In genomic region chr12:16379415-16379814, GRCm38 (mm10) we compare ENCODE assay signal across 20 mouse cellular contexts.
A peak's percentile ranks its signal among the peaks of the same experiment; 100 is the strongest.
DNase-seq lines count a peak whose midpoint lies in the region; ATAC-seq and TF ChIP-seq lines count a peak whose summit lies in the region.
"Had no signal": no experiment of that assay in that cellular context is flagged by ENCODE, and none has a peak within 500 bp of the region (broad histone marks: within the 10 kb centered on the region; RNA-seq: fewer than 3 reads in every experiment).

No protein-coding gene starts in this region.

- H3K27me3 ChIP-seq in heart, embryonic 11.5 days (ENCODE audit: control insufficient read depth, insufficient read depth, low read length), result no peaks in the 10 kb centered on the region
- no peaks in the 10 kb centered on the region for H3K27me3 ChIP-seq in lung, embryonic 16.5 days (ENCODE audit: control insufficient read depth, insufficient read depth, low read depth, low read length)
- H3K27me3 ChIP-seq: CH12.LX; hindbrain, embryonic 12.5 days; megakaryocyte, embryonic 14.5 days had no signal

- no peaks in the 10 kb centered on the region for H3K4me1 ChIP-seq in heart, embryonic 11.5 days (ENCODE audit: control insufficient read depth, insufficient read depth, low read length)
- no peaks in the 10 kb centered on the region for H3K4me1 ChIP-seq in lung, embryonic 16.5 days (replicated peaks; ENCODE audit: control insufficient read depth, insufficient read depth, low read length)
- peaks cover 2% of the 10 kb centered on the region; the same call in 1 of the 2 replicates for H3K4me1 ChIP-seq in embryonic fibroblast, embryonic 13.5 days (ENCODE audit: control insufficient read depth, insufficient read depth, low read length)
- H3K4me1 ChIP-seq: forebrain, embryonic 10.5 days; hindbrain, embryonic 12.5 days; megakaryocyte, embryonic 14.5 days had no signal

- H3K9ac ChIP-seq in heart, embryonic 11.5 days (ENCODE audit: low read depth, low read length), result no peak overlapping the region
- no peak overlapping the region for H3K9ac ChIP-seq in lung, embryonic 16.5 days (ENCODE audit: low read length)
- H3K9ac ChIP-seq: hindbrain, embryonic 12.5 days; liver, postnatal 0 days had no signal

- WGBS in heart, embryonic 11.5 days (ENCODE audit: insufficient replicate concordance), result 87% methylated on average over 2 of the region's 2 CpGs
- WGBS in lung, embryonic 16.5 days, result 63% methylated on average over 2 of the region's 2 CpGs

- no peak for TF ChIP-seq POLR2A in embryonic fibroblast, embryonic 13.5 days (IDR thresholded peaks at IDR 0.05; ENCODE audit: low read depth, low read length)

- no peaks in the 10 kb centered on the region for H3K36me3 ChIP-seq in heart, embryonic 11.5 days (ENCODE audit: control insufficient read depth, insufficient read depth, low read length)
- H3K36me3 ChIP-seq in lung, embryonic 16.5 days (ENCODE audit: control insufficient read depth, insufficient read depth, low read length), result no peaks in the 10 kb centered on the region
- H3K36me3 ChIP-seq: forebrain, embryonic 10.5 days; hindbrain, embryonic 12.5 days had no signal

- no peak overlapping the region for H3K4me2 ChIP-seq in heart, embryonic 11.5 days
- H3K4me2 ChIP-seq in lung, embryonic 16.5 days (ENCODE audit: low read depth, low read length), result no peak overlapping the region
- H3K4me2 ChIP-seq: hindbrain, embryonic 12.5 days had no signal

- DNase-seq in cerebellum, postnatal 14 days, result peak; percentile 81 to 82
- peak; percentile 92 for DNase-seq in heart, adult 11 months
- no peak for DNase-seq in lung, adult 18-20 months
- DNase-seq: adrenal gland, adult 8-10 months; cerebellum, adult 9-10 months; kidney, adult 9 months; kidney, postnatal 4 days; liver; liver, postnatal 0 days; thymus, postnatal 4 days had no signal

- H3K4me3 ChIP-seq in heart, embryonic 11.5 days (ENCODE audit: low read depth, low read length), result no peak overlapping the region
- no peak overlapping the region for H3K4me3 ChIP-seq in lung, embryonic 16.5 days (ENCODE audit: low read length)
- H3K4me3 ChIP-seq in embryonic fibroblast, embryonic 13.5 days (ENCODE audit: insufficient read depth, low read length), result no peak overlapping the region
- H3K4me3 ChIP-seq: forebrain, embryonic 10.5 days; hindbrain, embryonic 12.5 days; megakaryocyte, embryonic 14.5 days had no signal

- no peak for TF ChIP-seq CTCF in embryonic fibroblast, embryonic 13.5 days (IDR thresholded peaks at IDR 0.05; ENCODE audit: borderline replicate concordance, insufficient read depth, low read length)

- H3K27ac ChIP-seq in heart, embryonic 11.5 days (ENCODE audit: low read depth, low read length), result no peak overlapping the region
- H3K27ac ChIP-seq in lung, embryonic 16.5 days (ENCODE audit: low read length), result no peak overlapping the region
- H3K27ac ChIP-seq in embryonic fibroblast, embryonic 13.5 days (ENCODE audit: insufficient read depth, low read length), result 0 out of 2 replicates have a peak overlapping the region, but pooled peaks have one; percentile 9
- H3K27ac ChIP-seq: forebrain, embryonic 10.5 days; hindbrain, embryonic 12.5 days had no signal

- no peak for ATAC-seq in cerebellum, adult (ENCODE audit: insufficient number of reproducible peaks, low FRiP score, low TSS enrichment)
- ATAC-seq in heart, embryonic 11.5 days (replicated peaks; ENCODE audit: insufficient number of reproducible peaks, low FRiP score, low TSS enrichment), result no peak
- ATAC-seq in lung, embryonic 16.5 days (ENCODE audit: low read depth), result peak; percentile 54; the same call in 1 of the 2 replicates
- no peak for ATAC-seq in erythroid progenitor cell, adult 5-6 weeks (replicated peaks; ENCODE audit: low FRiP score, poor library complexity, severe bottlenecking)
- ATAC-seq: liver, postnatal 0 days; midbrain, embryonic 16.5 days had no signal

- no peaks in the 10 kb centered on the region for H3K9me3 ChIP-seq in heart, embryonic 11.5 days (replicated peaks; ENCODE audit: control insufficient read depth, low read length)
- no peaks in the 10 kb centered on the region for H3K9me3 ChIP-seq in lung, embryonic 16.5 days (ENCODE audit: control insufficient read depth, low read length)
- H3K9me3 ChIP-seq: forebrain, embryonic 10.5 days; hindbrain, embryonic 12.5 days; megakaryocyte, embryonic 14.5 days had no signal

Comparison
In these comparisons a context has a peak if more than half of its experiments do, and no peak if none do; other contexts are left out.
1. DNase-seq: peak in cerebellum, postnatal 14 days (2 of 2) and heart, adult 11 months (single experiment); none in lung, adult 18-20 months (0 of 2).